Mouse (Mus musculus) olfactory bulb, adult 2 months (tissue): ENCODE results near the gene Gm49380.

ENCODE experiments used
- CTCF ChIP-seq: fragments of 200-500 bp; IDR thresholded peaks from 2 replicates; pipeline ENCODE4 v1.5.1; 2012; ENCODE audit warnings: low read depth, mild to moderate bottlenecking, low read length, moderate library complexity; ENCODE audit not compliant: insufficient read depth
- POLR2A ChIP-seq: fragments of 200-500 bp; IDR thresholded peaks from 2 replicates; pipeline ENCODE4 v1.6.1; 2012; ENCODE audit warnings: mild to moderate bottlenecking, low read depth, low read length, moderate library complexity; ENCODE audit not compliant: insufficient read depth

GRCm38 (mm10) chr9:44083392-44084121, 29.7 kb downstream of the Gm49380 start:
- TF ChIP-seq POLR2A (no peak), CTCF (no peak)
